Mouse (Mus musculus): ENCODE results near the gene Itprip.

DNA sequence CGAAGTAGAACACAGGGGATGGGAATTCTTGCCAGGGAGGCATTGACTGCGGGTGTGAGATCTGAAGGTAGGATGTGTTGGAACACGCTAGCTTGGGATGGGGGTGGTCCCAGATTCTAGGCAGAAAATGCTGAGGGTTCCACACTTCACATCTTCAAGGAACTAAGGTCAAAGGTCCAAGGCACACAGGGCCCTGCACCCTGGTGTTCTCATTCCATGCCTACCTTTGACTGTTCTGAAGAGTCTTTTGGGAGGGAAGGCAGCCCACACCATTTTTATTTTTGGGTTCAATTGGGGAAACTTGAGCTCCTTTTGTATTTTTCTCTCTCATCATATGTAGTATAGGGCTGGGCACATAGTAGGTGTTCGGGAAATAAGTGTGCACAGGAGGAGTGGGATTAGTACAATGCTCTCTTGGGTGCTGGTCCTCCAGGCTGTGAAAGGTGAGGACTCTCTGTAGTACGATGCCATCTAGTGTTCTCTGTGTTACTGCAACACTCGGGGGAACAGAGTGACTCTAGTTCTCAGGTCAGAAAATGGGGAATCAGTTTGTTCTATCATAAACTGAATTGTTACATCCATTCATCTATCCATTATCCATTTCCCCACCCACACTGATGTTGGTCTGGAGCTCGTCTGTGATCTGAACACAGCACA lies 13.0 kb upstream of the Itprip start:
- TF ChIP-seq EP300 (IDR thresholded peaks at IDR 0.05; ENCODE audit: low read depth) (no peak), CTCF (IDR thresholded peaks at IDR 0.05; ENCODE audit: low read depth) (peak; percentile 86)
